Mouse (Mus musculus) brown adipose tissue, adult 24 weeks (tissue): ENCODE results near the gene Lsm2. TPM values are rescaled to one million over a fixed set of nuclear protein-coding genes. Genes with fewer than 3 reads are reported as not detected.
"Not testable (repeated sequence)": the region's sequence is repeated elsewhere in the genome, so short reads cannot be mapped to it uniquely, and the experiment has no call there.

Source experiments
- H3K27ac ChIP-seq: fragments of 200-500 bp; replicated peaks from 2 replicates; pipeline ENCODE4 v1.5.1; 2012; ENCODE audit warnings: low read depth, mild to moderate bottlenecking, low read length
- H3K4me1 ChIP-seq: fragments of 200-500 bp; 2 replicates; pipeline ENCODE4 v1.6.1; 2012; ENCODE audit warnings: low read length, mixed read lengths; ENCODE audit not compliant: control insufficient read depth, insufficient read depth, insufficient read length
- H3K4me3 ChIP-seq: fragments of 200-500 bp; 2 replicates; pipeline ENCODE4 v1.5.1; 2012; ENCODE audit warnings: low read depth, mild to moderate bottlenecking, low read length, moderate library complexity; ENCODE audit not compliant: insufficient read depth
- polyA plus RNA-seq: library from polyadenylated mRNA; stranded (reverse); fragments of >200 nt; gene quantifications from 2 replicates; pipeline ENCODE4 v1.2.4, GENCODE M21; 2012; ENCODE audit not compliant: missing spikeins, insufficient read depth, insufficient read length

The Lsm2 gene
- polyA plus RNA-seq, 1 experiment = 22.4 TPM

GRCm38 (mm10) chr17:34995192-34995591 is 13.5 kb downstream of the Lsm2 start:
- H3K4me3 ChIP-seq, H3K27ac ChIP-seq, H3K4me1 ChIP-seq: not testable (repeated sequence)

DNA sequence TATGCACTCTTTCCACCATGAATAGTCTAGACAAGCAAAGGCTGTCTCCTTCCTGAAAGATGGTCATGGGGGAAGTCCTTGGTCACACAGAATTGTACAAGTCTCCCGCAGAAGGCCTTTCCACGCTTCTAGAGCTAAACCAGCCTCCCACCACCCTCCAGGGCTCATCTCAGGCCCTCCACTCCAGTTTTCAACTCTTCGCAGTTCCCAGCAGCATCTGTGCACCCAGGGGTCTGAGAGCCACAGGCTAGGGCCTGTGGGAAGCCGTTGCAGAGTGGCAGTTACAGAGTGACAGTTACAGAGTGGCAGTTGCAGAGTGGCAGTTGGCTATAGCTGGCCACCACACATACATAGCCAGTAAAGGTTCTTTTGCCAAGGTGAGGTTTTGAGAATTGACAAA is 14.3 kb downstream of the Lsm2 start:
- H3K4me3 ChIP-seq, H3K27ac ChIP-seq, H3K4me1 ChIP-seq: not testable (repeated sequence)

- H3K4me1 ChIP-seq = no peaks in the 10 kb centered on the region
- H3K4me3 ChIP-seq = no peak overlapping the region
- no peak overlapping the region for H3K27ac ChIP-seq
These were observed 14.9 kb downstream of the Lsm2 start for GRCm38 (mm10) chr17:34996411-34997141.

GRCm38 (mm10) chr17:34997142-34997483 is 15.5 kb downstream of the Lsm2 start:
- H3K4me1 ChIP-seq = no peaks in the 10 kb centered on the region
- no peak overlapping the region for H3K4me3 ChIP-seq
- no peak overlapping the region for H3K27ac ChIP-seq

DNA sequence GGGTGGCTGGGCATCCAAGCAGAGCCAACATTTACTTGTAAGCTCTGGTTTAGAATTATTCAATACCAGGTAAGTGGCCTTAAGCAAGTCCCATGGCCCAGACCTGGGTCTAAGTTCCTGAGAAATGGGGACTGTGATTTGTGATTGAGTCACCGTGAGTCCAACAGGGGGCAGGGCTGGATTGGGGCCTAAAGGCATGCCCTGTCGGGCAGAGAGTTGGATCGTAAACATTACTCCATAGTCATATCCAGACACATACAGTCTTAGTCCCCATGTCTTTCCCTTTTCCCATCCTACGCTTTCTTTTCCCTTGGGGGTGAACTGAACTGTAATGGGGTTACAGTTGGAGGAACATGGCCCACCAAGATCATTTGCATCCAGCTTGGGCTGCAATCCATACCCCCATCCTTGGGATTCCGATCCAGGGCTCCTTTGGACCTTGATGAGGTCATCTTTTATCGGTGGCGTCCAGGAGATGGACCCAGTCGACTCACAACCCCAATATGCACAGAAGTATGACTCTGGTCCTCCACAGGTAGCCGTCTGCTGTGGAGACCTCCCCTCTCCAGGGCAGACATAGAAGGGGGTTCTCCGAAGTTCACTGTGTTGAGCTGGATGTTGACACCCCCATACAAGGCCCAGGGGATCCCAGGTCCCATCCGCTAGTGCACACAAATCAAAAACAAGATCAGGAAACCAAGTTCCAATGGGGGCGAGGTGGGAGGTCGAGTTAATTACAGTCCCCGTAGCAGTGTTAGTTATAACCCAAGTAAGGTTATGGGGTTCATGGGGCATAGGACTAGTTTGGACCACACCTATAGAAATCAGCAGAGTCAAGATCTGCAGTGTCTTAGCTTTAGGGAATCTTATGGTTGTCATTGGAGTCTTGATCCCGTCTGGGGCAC is 17.1 kb downstream of the Lsm2 start:
- peak overlapping the region; percentile 53; the same call in 1 of the 2 replicates for H3K4me3 ChIP-seq
- no peaks in the 10 kb centered on the region for H3K4me1 ChIP-seq
- H3K27ac ChIP-seq = peak overlapping the region; percentile 18; the same call in 1 of the 2 replicates

DNA sequence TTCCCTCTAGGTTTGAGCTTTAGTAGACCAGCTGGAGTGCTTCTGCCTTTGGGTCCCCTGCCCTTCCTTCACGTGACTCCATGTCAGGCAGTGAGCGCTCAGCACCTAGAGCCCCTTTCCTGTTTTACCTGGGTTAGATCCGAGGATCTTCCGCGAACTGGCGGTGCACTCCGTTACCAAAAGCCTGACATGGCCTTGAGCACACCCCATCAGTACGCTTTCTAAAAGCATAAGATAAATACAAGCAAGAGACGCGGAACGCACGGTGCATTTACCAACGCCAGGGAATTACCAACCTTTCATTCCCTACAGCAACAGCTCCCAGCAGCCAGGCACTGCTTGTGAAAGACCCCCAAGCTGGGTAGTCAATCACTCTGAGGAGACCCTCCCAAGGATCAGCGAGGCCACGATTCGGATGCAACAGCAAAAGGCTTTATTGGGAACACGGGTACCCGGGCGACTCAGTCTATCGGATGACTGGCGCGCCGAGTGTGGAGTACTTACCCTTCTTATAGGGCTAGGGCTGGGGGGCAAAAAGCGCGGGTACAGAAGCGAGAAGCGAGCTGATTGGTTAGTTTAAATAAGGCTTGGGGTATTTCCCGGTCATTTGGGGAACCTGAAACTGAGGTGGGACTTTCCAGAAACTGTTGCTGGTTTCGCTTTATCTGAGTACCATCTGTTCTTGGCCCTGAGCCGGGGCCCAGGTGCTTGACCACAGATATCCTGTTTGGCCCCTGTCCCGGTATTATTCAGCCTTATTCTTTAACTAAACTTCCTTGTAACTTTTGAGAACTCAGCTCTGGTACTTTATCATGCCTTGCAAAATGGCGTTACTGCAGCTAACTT is 18.4 kb downstream of the Lsm2 start:
- Histone ChIP-seq H3K27ac (peak overlapping the region; percentile 94), H3K4me3 (peak overlapping the region; percentile 67)
- not testable (repeated sequence) for H3K4me1 ChIP-seq

GRCm38 (mm10) chr17:35000717-35001451 is 19.2 kb downstream of the Lsm2 start, which contains the start of gene Vars:
Vars (plus strand) TSS chr17:35000987.
- Histone ChIP-seq H3K4me1 (no peaks in the 10 kb centered on the region), H3K4me3 (peak within 1 kb of the TSS; percentile 67), H3K27ac (peak within 1 kb of the TSS; percentile 94)

DNA sequence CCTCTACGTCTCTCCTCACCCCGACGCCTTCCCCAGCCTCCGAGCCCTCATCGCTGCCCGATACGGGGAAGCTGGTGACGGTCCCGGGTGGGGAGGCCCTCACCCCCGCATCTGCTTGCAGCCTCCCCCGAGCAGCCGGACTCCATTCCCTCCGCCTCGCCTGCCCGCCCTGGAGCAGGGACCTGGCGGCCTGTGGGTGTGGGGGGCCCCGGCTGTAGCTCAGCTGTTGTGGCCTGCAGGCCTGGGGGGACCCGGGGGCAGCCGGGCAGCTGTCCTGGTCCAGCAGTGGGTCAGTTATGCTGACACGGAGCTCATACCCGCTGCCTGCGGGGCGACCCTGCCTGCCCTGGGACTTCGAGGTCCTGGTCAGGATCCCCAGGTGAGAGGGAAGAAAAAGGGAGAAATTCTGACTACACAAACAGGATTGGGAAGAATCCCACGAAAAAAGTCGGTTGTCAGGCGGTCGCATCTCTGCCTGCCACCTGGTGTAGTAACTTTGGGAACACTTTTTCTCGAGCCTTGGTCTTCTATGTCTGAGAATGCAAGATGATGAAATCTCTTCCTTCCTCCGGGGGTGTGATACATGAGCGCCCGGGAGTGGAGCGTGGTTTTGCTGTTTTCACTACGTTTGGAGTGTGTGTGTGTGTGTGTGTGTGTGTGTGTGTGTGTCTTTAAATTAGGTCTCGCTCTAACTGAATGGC is 19.9 kb downstream of the Lsm2 start:
- Histone ChIP-seq H3K27ac (peak overlapping the region; percentile 94), H3K4me1 (no peaks in the 10 kb centered on the region), H3K4me3 (peak overlapping the region; percentile 67)

GRCm38 (mm10) chr17:35002153-35002865 is 20.6 kb downstream of the Lsm2 start:
- no peaks in the 10 kb centered on the region for H3K4me1 ChIP-seq
- H3K4me3 ChIP-seq = peak overlapping the region; percentile 67
- H3K27ac ChIP-seq = no peak overlapping the region; the same call in 1 of the 2 replicates

GRCm38 (mm10) chr17:35003022-35003838 is 21.6 kb downstream of the Lsm2 start:
- Histone ChIP-seq H3K4me1 (no peaks in the 10 kb centered on the region), H3K4me3 (no peak overlapping the region), H3K27ac (no peak overlapping the region)

DNA sequence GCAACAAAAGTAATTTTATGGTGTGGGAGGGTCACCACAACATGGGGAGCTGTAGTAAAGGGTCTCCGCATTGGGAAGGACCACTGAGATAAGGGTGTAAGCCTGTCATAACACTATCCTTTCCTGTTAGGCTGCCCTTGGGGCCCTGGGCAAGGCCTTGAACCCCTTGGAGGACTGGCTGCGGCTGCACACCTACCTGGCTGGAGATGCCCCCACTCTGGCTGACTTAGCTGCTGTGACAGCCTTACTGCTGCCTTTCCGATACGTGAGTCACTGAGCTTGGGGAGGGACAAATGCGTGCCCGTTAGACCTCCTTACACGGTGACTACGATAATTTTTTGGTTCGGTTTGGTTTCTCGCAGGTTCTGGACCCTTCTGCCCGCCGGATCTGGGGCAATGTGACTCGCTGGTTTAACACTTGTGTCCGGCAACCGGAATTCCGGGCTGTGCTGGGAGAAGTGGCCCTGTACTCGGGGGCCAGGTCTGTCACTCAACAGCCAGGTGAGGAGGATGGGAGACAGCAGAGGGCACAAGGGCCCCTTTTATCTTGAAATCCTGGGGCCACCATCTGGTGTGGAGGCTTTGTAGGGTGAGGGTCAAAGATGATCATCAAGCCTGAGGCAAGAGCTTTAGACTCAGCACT is 22.5 kb downstream of the Lsm2 start:
- H3K4me3 ChIP-seq = no peak overlapping the region
- no peaks in the 10 kb centered on the region for H3K4me1 ChIP-seq
- H3K27ac ChIP-seq = no peak overlapping the region

DNA sequence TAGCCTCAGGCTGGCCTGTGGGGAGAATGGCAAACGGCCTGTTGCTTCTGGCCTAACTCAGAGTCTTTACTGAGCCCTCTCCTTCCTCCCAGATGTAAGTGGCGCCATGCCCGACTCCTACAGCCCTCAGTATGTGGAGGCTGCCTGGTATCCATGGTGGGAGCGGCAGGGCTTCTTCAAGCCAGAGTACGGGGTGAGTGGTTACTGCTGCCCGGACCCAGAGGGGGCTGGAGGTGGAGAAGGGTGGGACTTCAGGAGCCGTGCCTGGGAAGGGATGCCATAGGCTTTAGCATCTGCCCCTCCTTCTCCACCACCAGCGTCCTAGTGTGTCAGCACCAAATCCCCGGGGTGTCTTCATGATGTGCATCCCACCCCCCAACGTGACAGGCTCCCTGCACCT is 23.5 kb downstream of the Lsm2 start:
- no peak overlapping the region for H3K27ac ChIP-seq
- no peaks in the 10 kb centered on the region for H3K4me1 ChIP-seq

More for the DNA sequence above, 23.5 kb downstream of the Lsm2 start:
- no peak overlapping the region for H3K4me3 ChIP-seq
